Mouse (Mus musculus) stomach, postnatal 0 days (tissue): Measurements from ENCODE around the gene Gm49396. TPM values are rescaled to one million over a fixed set of nuclear protein-coding genes. Genes with fewer than 3 reads are reported as not detected.

ENCODE experiments used
- ATAC-seq: fragments of 200-750 bp; cut with Nextera tagmentation; 2 replicates; pipeline ENCODE4 v1.8.0; 2017; ENCODE audit not compliant: low FRiP score, low TSS enrichment
- DNase-seq: peaks from one replicate; pipeline ENCODE4 v3.0.0-alpha.2; 2016; ENCODE audit warnings: low spot score
- H3K27ac ChIP-seq: fragments of 300-500 bp; sonication (generic); replicated peaks from 2 replicates; pipeline ENCODE4 v1.5.1; 2014; ENCODE audit warnings: mild to moderate bottlenecking, control low read depth
- H3K27me3 ChIP-seq: fragments of 300-500 bp; sonication (generic); 2 replicates; pipeline ENCODE4 v1.6.1; 2014; ENCODE audit warnings: low read length; ENCODE audit not compliant: control insufficient read depth, insufficient read depth
- H3K36me3 ChIP-seq: fragments of 300-500 bp; sonication (generic); 2 replicates; pipeline ENCODE4 v1.6.1; 2014; ENCODE audit warnings: low read length, mixed read lengths; ENCODE audit not compliant: control insufficient read depth, insufficient read depth
- H3K4me1 ChIP-seq: fragments of 300-500 bp; sonication (generic); replicated peaks from 2 replicates; pipeline ENCODE4 v1.6.1; 2014; ENCODE audit warnings: antibody characterized with exemption; ENCODE audit not compliant: control insufficient read depth, insufficient read depth
- H3K4me2 ChIP-seq: fragments of 300-500 bp; sonication (generic); replicated peaks from 2 replicates; pipeline ENCODE4 v1.6.1; 2014; ENCODE audit warnings: low read depth, mild to moderate bottlenecking, control low read depth, moderate library complexity
- H3K4me3 ChIP-seq: fragments of 300-500 bp; sonication (generic); 2 replicates; pipeline ENCODE4 v1.5.1; 2014; ENCODE audit warnings: low read depth, low read length, control low read depth
- H3K9ac ChIP-seq: fragments of 300-500 bp; sonication (generic); 2 replicates; pipeline ENCODE4 v1.6.1; 2014; ENCODE audit warnings: mild to moderate bottlenecking, low read length, control low read depth, mixed read lengths
- H3K9me3 ChIP-seq: fragments of 300-500 bp; sonication (generic); 2 replicates; pipeline ENCODE4 v1.6.1; 2016; ENCODE audit warnings: low read length; ENCODE audit not compliant: control insufficient read depth
- CTCF ChIP-seq: IDR thresholded peaks from 2 replicates; pipeline ENCODE4 v1.5.1; 2016; ENCODE audit warnings: antibody characterized with exemption, low read depth, mild to moderate bottlenecking, moderate library complexity
- EP300 ChIP-seq: optimal IDR thresholded peaks from 2 replicates; pipeline ENCODE3; 2016; ENCODE audit warnings: antibody characterized with exemption
- WGBS: fragments of 180-500 bp; shearing (Covaris S2); extraction: QIAGEN DNeasy Blood & Tissue Kit; methylation state at CpG from one replicate; pipeline ENCODE4 v1.1.7; 2014; 5-methylcytosine and 5-hydroxymethylcytosine counted together
- microRNA-seq: library from miRNA; unstranded; fragments of <30 nt; microRNA quantifications from one replicate; pipeline ENCODE4, GENCODE M21; 2016
- polyA plus RNA-seq: library from polyadenylated mRNA; unstranded; fragments of >200 nt; fragmentation: Nextera tagmentation; extraction: Ambion mirVana; gene quantifications from 2 replicates; pipeline ENCODE4 v1.2.1, GENCODE M21; 2015

Gene Gm49396
- polyA plus RNA-seq, 1 experiment from 2014 or later, result 2.5 TPM

DNA sequence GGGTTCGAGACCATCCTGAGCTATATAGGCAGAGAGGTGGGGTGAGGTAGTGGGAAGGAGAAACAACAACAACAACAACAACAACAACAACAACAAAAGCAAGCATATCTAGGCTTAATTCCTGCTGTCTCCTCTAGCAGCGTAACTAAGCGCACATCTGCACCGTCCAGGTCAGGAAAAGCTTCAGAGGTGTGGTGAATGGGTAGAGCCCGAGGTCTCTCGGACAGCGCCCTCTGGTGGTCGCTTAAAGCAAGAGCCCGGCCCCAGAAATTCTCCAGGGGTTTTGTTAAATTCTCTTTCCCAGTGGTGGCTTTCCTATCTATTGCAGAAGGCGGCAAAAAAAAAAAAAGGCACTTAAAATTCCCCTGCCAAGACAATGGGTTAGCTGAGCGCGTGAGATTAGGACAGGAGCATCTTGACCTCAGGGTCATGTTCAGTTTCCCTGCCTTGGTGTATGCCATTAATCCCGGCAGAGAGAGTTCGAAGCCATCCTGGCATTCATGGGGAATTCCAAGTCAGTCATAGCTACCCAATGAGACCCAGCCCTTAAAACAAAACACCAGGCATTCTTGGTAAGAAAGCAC, 50.5 kb downstream of the Gm49396 start:
- Histone ChIP-seq H3K4me2 (no peak overlapping the region), H3K27me3 (no peaks in the 10 kb centered on the region), H3K27ac (no peak overlapping the region), H3K4me1 (no peaks in the 10 kb centered on the region), H3K9me3 (no peaks in the 10 kb centered on the region), H3K9ac (no peak overlapping the region), H3K4me3 (no peak overlapping the region), H3K36me3 (peaks cover 4% of the 10 kb centered on the region)
- ATAC-seq (peak; percentile 52), DNase-seq (peak; percentile 73)
- 18% methylated on average over 14 of the region's 14 CpGs for WGBS
- TF ChIP-seq EP300 (no peak), CTCF (peak; percentile 78)

DNA sequence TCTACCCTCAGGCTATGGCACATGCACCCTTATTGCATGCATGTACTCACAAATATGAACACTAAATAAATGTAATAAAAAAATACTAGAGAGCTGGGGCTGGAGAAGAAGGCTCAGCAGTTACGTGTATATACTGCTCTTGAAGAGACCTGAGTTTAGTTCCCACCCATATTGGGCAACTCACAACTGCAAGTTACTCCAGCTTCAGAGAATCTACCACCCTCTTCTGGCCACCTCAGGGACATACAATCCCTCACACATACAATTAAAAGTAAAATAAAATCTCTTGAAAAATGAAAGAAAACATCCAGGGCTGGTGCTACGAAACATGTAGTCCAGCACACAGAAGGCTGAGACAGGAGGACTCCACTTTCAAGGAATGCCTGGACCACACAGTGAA, 51.3 kb downstream of the Gm49396 start:
- WGBS, result 59% methylated on average over 2 of the region's 2 CpGs
- Histone ChIP-seq H3K27me3 (no peaks in the 10 kb centered on the region), H3K36me3 (peaks cover 4% of the 10 kb centered on the region), H3K27ac (no peak overlapping the region), H3K9me3 (no peaks in the 10 kb centered on the region), H3K4me3 (no peak overlapping the region), H3K9ac (no peak overlapping the region), H3K4me2 (no peak overlapping the region), H3K4me1 (no peaks in the 10 kb centered on the region)
- no peak for DNase-seq
- TF ChIP-seq CTCF, result peak; percentile 65
- TF ChIP-seq EP300, result no peak
- ATAC-seq, result no peak

DNA sequence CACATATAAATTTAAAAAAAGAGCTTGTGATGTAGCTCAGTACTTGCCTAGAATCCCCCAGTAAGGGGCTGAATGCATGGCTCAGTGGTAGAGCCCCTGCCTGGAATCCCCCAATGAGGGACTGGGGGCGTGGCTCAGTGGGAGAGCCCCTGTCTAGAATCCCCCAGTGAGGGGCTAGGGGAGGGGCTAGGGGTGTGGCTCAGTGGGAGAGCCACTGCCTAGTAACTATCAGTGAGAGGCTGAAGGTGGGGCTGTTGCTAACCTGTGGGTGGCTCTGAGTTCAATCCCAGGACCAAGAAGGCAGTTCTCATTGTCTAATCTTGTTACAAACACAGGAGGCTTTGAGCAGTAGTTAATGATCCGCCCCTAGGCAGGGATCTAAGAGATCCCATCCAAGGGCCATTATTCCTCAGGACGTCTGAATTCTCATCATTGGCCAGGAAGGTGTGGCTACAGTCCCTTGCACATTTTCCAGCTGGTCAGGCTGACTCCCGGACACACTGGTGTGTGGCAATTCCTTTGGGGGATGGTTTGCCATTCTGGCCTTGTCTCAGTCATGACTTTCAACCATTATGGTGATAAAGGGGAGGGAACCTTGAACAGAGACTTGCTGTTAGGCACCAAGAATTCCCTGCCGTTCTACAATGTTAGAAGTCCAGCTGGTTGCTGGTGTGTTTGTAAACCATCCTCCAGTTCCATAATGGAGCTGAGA, 52.1 kb downstream of the Gm49396 start:
- WGBS, result 47% methylated on average over 5 of the region's 5 CpGs
- Histone ChIP-seq H3K4me2 (no peak overlapping the region), H3K27ac (no peak overlapping the region), H3K9ac (no peak overlapping the region), H3K36me3 (peaks cover 4% of the 10 kb centered on the region), H3K9me3 (no peaks in the 10 kb centered on the region), H3K27me3 (no peaks in the 10 kb centered on the region), H3K4me3 (no peak overlapping the region), H3K4me1 (no peaks in the 10 kb centered on the region)
- ATAC-seq (no peak), DNase-seq (no peak)
- TF ChIP-seq EP300 (no peak), CTCF (no peak)

Small RNA genes lying within 50 kb of the gene (microRNA-seq; reads per million reads assigned to microRNA genes)
- gene Gm38670, result 2.6 reads per million
- not detected for gene Mir3569

Other genes with a start within 250 kb of the Gm49396 start
- 13.5 and 14.2 TPM in 2 replicates for gene Syne4, start 248.5 kb upstream of the Gm49396 start, polyA plus RNA-seq
- gene E130208F15Rik, start 241.6 kb upstream of the Gm49396 start, polyA plus RNA-seq, result not detected in 2 replicates
- 19.1 and 20.2 TPM in 2 replicates for gene Sdhaf1, start 239.4 kb upstream of the Gm49396 start, polyA plus RNA-seq
- gene Lrfn3, start 200.6 kb upstream of the Gm49396 start, polyA plus RNA-seq, result 2.9 and 3.3 TPM in 2 replicates
- gene Tyrobp, start 149.6 kb upstream of the Gm49396 start, polyA plus RNA-seq, result 66.6 and 71.0 TPM in 2 replicates
- 3.2 and 3.7 TPM in 2 replicates for gene Hcst, start 143.5 kb upstream of the Gm49396 start, polyA plus RNA-seq
- 1.1 TPM in 2 replicates for gene Nfkbid, start 141.6 kb upstream of the Gm49396 start, polyA plus RNA-seq
- 21.7 and 24.1 TPM in 2 replicates for gene Aplp1, start 117.8 kb upstream of the Gm49396 start, polyA plus RNA-seq
- gene Kirrel2, start 105.7 kb upstream of the Gm49396 start, polyA plus RNA-seq, result 0.18 TPM in 2 replicates
- gene Nphs1, start 105.0 kb upstream of the Gm49396 start, polyA plus RNA-seq, result 0.16 and 0.25 TPM in 2 replicates
- 0.42 and 0.68 TPM in 2 replicates for gene Prodh2, start 69.7 kb upstream of the Gm49396 start, polyA plus RNA-seq
- 1.5 and 1.6 TPM in 2 replicates for gene Arhgap33, start 28.3 kb upstream of the Gm49396 start, polyA plus RNA-seq
- gene Hspb6, start 11.2 kb upstream of the Gm49396 start, polyA plus RNA-seq, result 66.4 and 75.7 TPM in 2 replicates
- gene Proser3, start 11.0 kb upstream of the Gm49396 start, polyA plus RNA-seq, result 2.2 and 2.3 TPM in 2 replicates
- gene Lin37, start 3.5 kb upstream of the Gm49396 start, polyA plus RNA-seq, result 30.2 and 30.9 TPM in 2 replicates
- 60.5 and 63.9 TPM in 2 replicates for gene U2af1l4, start within 50 bp of the Gm49396 start, polyA plus RNA-seq
- gene Psenen, start 283 bp downstream of the Gm49396 start, polyA plus RNA-seq, result 185 and 197 TPM in 2 replicates
- gene Igflr1, start 2.1 kb downstream of the Gm49396 start, polyA plus RNA-seq, result 1.3 and 1.4 TPM in 2 replicates
- 3.3 and 3.7 TPM in 2 replicates for gene Kmt2b, start 25.4 kb downstream of the Gm49396 start, polyA plus RNA-seq
- gene Zbtb32, start 35.6 kb downstream of the Gm49396 start, polyA plus RNA-seq, result 1.6 and 1.8 TPM in 2 replicates
- gene Upk1a, start 49.5 kb downstream of the Gm49396 start, polyA plus RNA-seq, result 0.71 and 0.92 TPM in 2 replicates
- 1,340 and 1,422 TPM in 2 replicates for gene Cox6b1, start 62.8 kb downstream of the Gm49396 start, polyA plus RNA-seq
- gene Etv2, start 72.5 kb downstream of the Gm49396 start, polyA plus RNA-seq, result not detected in 2 replicates
- 88.1 and 93.2 TPM in 2 replicates for gene Rbm42, start 87.0 kb downstream of the Gm49396 start, polyA plus RNA-seq
- gene Haus5, start 101.7 kb downstream of the Gm49396 start, polyA plus RNA-seq, result 10.8 and 11.7 TPM in 2 replicates
- gene Pmis2, start 108.3 kb downstream of the Gm49396 start, polyA plus RNA-seq, result 0.21 TPM in 1 of 2 replicates, not detected in the other
- gene 2200002J24Rik, start 135.6 kb downstream of the Gm49396 start, polyA plus RNA-seq, result 54.4 and 61.2 TPM in 2 replicates
- 601 and 695 TPM in 2 replicates for gene Atp4a, start 148.9 kb downstream of the Gm49396 start, polyA plus RNA-seq
- gene Tmem147, start 166.2 kb downstream of the Gm49396 start, polyA plus RNA-seq, result 210 and 221 TPM in 2 replicates
- 0.27 and 0.30 TPM in 2 replicates for gene Gapdhs, start 180.3 kb downstream of the Gm49396 start, polyA plus RNA-seq
- 438 and 453 TPM in 2 replicates for gene Sbsn, start 188.1 kb downstream of the Gm49396 start, polyA plus RNA-seq
- gene Dmkn, start 200.4 kb downstream of the Gm49396 start, polyA plus RNA-seq, result 1,959 and 2,038 TPM in 2 replicates
- gene Krtdap, start 224.6 kb downstream of the Gm49396 start, polyA plus RNA-seq, result 12,744 and 13,054 TPM in 2 replicates